Mouse (Mus musculus): ENCODE results near the gene Rtn3. TPM values are rescaled to one million over a fixed set of nuclear protein-coding genes. Genes with fewer than 3 reads are reported as not detected.

Rtn3 gene
- polyA plus RNA-seq, 1 experiment from 2014 or later, result 586 TPM

- Histone ChIP-seq H3K27me3 (ENCODE audit: control insufficient read depth, insufficient read depth, low read length) (no peaks in the 10 kb centered on the region), H3K9ac (replicated peaks; ENCODE audit: low read length) (peak overlapping the region; percentile 83), H3K9me3 (ENCODE audit: control insufficient read depth, low read length) (no peaks in the 10 kb centered on the region), H3K4me3 (replicated peaks; ENCODE audit: low read depth, low read length) (peak overlapping the region; percentile 68), H3K36me3 (ENCODE audit: control insufficient read depth, insufficient read depth, low read length) (no peaks in the 10 kb centered on the region), H3K27ac (replicated peaks; ENCODE audit: low read depth, low read length) (peak overlapping the region; percentile 95), H3K4me2 (ENCODE audit: low read length) (peak overlapping the region; percentile 69), H3K4me1 (ENCODE audit: control insufficient read depth, insufficient read depth, low read length) (peaks cover 2% of the 10 kb centered on the region; the same call in 1 of the 2 replicates)
- WGBS, result under 1% methylated on average over 84 of the region's 84 CpGs
- DNase-seq, result peak; percentile 97
- peak; percentile 95 for ATAC-seq (ENCODE audit: low FRiP score, low TSS enrichment)
These were observed 11.3 kb upstream of the Rtn3 start for GRCm38 (mm10) chr19:7494187-7495015.

- 31% methylated on average over 31 of the region's 31 CpGs for WGBS
- H3K9me3 ChIP-seq (ENCODE audit: control insufficient read depth, low read length), result no peaks in the 10 kb centered on the region
- no peak for ATAC-seq (ENCODE audit: low FRiP score, low TSS enrichment)
- H3K36me3 ChIP-seq (ENCODE audit: control insufficient read depth, insufficient read depth, low read length), result no peaks in the 10 kb centered on the region
- peak within 1 kb of the TSS; percentile 95 for H3K27ac ChIP-seq (replicated peaks; ENCODE audit: low read depth, low read length)
- peak within 1 kb of the TSS; percentile 83 for H3K9ac ChIP-seq (replicated peaks; ENCODE audit: low read length)
- no peak for DNase-seq
- H3K4me2 ChIP-seq (ENCODE audit: low read length), result peak within 1 kb of the TSS; percentile 69
- H3K4me3 ChIP-seq (replicated peaks; ENCODE audit: low read depth, low read length), result peak within 1 kb of the TSS; percentile 68
- H3K4me1 ChIP-seq (ENCODE audit: control insufficient read depth, insufficient read depth, low read length), result peaks cover 2% of the 10 kb centered on the region; the same call in 1 of the 2 replicates
- no peaks in the 10 kb centered on the region for H3K27me3 ChIP-seq (ENCODE audit: control insufficient read depth, insufficient read depth, low read length)
These were observed 10.5 kb upstream of the Rtn3 start, which contains the start of gene Atl3 for GRCm38 (mm10) chr19:7493352-7494186. Atl3 (plus strand) TSS chr19:7494040.

- no peak for ATAC-seq (ENCODE audit: low FRiP score, low TSS enrichment)
- H3K4me1 ChIP-seq (ENCODE audit: control insufficient read depth, insufficient read depth, low read length), result peaks cover 2% of the 10 kb centered on the region; the same call in 1 of the 2 replicates
- no peaks in the 10 kb centered on the region for H3K9me3 ChIP-seq (ENCODE audit: control insufficient read depth, low read length)
- no peak overlapping the region for H3K4me2 ChIP-seq (ENCODE audit: low read length)
- no peaks in the 10 kb centered on the region for H3K27me3 ChIP-seq (ENCODE audit: control insufficient read depth, insufficient read depth, low read length)
- no peak for DNase-seq
- no peak overlapping the region for H3K27ac ChIP-seq (replicated peaks; ENCODE audit: low read depth, low read length)
- no peak overlapping the region for H3K4me3 ChIP-seq (replicated peaks; ENCODE audit: low read depth, low read length)
- no peaks in the 10 kb centered on the region for H3K36me3 ChIP-seq (ENCODE audit: control insufficient read depth, insufficient read depth, low read length)
- 94% methylated on average over 2 of the region's 2 CpGs for WGBS
- H3K9ac ChIP-seq (replicated peaks; ENCODE audit: low read length), result no peak overlapping the region
These were observed 9.6 kb upstream of the Rtn3 start for GRCm38 (mm10) chr19:7492682-7493081.

GRCm38 (mm10) chr19:7491960-7492359 lies 8.9 kb upstream of the Rtn3 start:
- Histone ChIP-seq H3K27ac (replicated peaks; ENCODE audit: low read depth, low read length) (no peak overlapping the region), H3K4me1 (ENCODE audit: control insufficient read depth, insufficient read depth, low read length) (peaks cover 2% of the 10 kb centered on the region; the same call in 1 of the 2 replicates), H3K4me2 (ENCODE audit: low read length) (no peak overlapping the region), H3K36me3 (ENCODE audit: control insufficient read depth, insufficient read depth, low read length) (no peaks in the 10 kb centered on the region), H3K27me3 (ENCODE audit: control insufficient read depth, insufficient read depth, low read length) (no peaks in the 10 kb centered on the region), H3K9ac (replicated peaks; ENCODE audit: low read length) (no peak overlapping the region), H3K9me3 (ENCODE audit: control insufficient read depth, low read length) (no peaks in the 10 kb centered on the region), H3K4me3 (replicated peaks; ENCODE audit: low read depth, low read length) (no peak overlapping the region)
- ATAC-seq (ENCODE audit: low FRiP score, low TSS enrichment) (no peak), DNase-seq (no peak)
- 88% methylated on average over 6 of the region's 6 CpGs for WGBS

- Histone ChIP-seq H3K27ac (replicated peaks; ENCODE audit: low read depth, low read length) (no peak overlapping the region), H3K36me3 (ENCODE audit: control insufficient read depth, insufficient read depth, low read length) (no peaks in the 10 kb centered on the region), H3K4me3 (replicated peaks; ENCODE audit: low read depth, low read length) (no peak overlapping the region), H3K4me2 (ENCODE audit: low read length) (no peak overlapping the region), H3K4me1 (ENCODE audit: control insufficient read depth, insufficient read depth, low read length) (peaks cover 4% of the 10 kb centered on the region; the same call in 1 of the 2 replicates), H3K27me3 (ENCODE audit: control insufficient read depth, insufficient read depth, low read length) (no peaks in the 10 kb centered on the region), H3K9me3 (ENCODE audit: control insufficient read depth, low read length) (no peaks in the 10 kb centered on the region), H3K9ac (replicated peaks; ENCODE audit: low read length) (no peak overlapping the region)
- WGBS, result 87% methylated on average over 8 of the region's 8 CpGs
- ATAC-seq (ENCODE audit: low FRiP score, low TSS enrichment) (no peak), DNase-seq (no peak)
These were observed 4.6 kb upstream of the Rtn3 start for GRCm38 (mm10) chr19:7487680-7488079.

GRCm38 (mm10) chr19:7484076-7484475 lies 995 bp upstream of the Rtn3 start:
- peak overlapping the region; percentile 100 for H3K27ac ChIP-seq (replicated peaks; ENCODE audit: low read depth, low read length)
- peaks cover 22% of the 10 kb centered on the region for H3K4me1 ChIP-seq (ENCODE audit: control insufficient read depth, insufficient read depth, low read length)
- WGBS, result 60% methylated on average over 5 of the region's 5 CpGs
- no peak overlapping the region; the same call in 1 of the 2 replicates for H3K9ac ChIP-seq (replicated peaks; ENCODE audit: low read length)
- ATAC-seq (ENCODE audit: low FRiP score, low TSS enrichment) (no peak), DNase-seq (peak; percentile 53)
- H3K9me3 ChIP-seq (ENCODE audit: control insufficient read depth, low read length), result no peaks in the 10 kb centered on the region
- H3K36me3 ChIP-seq (ENCODE audit: control insufficient read depth, insufficient read depth, low read length), result no peaks in the 10 kb centered on the region
- H3K4me2 ChIP-seq (ENCODE audit: low read length), result peak overlapping the region; percentile 68
- peak overlapping the region; percentile 93 for H3K4me3 ChIP-seq (replicated peaks; ENCODE audit: low read depth, low read length)
- no peaks in the 10 kb centered on the region for H3K27me3 ChIP-seq (ENCODE audit: control insufficient read depth, insufficient read depth, low read length)

GRCm38 (mm10) chr19:7483512-7483882 lies 416 bp upstream of the Rtn3 start:
- ATAC-seq (ENCODE audit: low FRiP score, low TSS enrichment) (peak; percentile 80), DNase-seq (peak; percentile 84)
- H3K9ac ChIP-seq (replicated peaks; ENCODE audit: low read length), result peak overlapping the region; percentile 99
- no peaks in the 10 kb centered on the region for H3K27me3 ChIP-seq (ENCODE audit: control insufficient read depth, insufficient read depth, low read length)
- H3K4me2 ChIP-seq (ENCODE audit: low read length), result peak overlapping the region; percentile 68
- no peaks in the 10 kb centered on the region for H3K9me3 ChIP-seq (ENCODE audit: control insufficient read depth, low read length)
- peak overlapping the region; percentile 100 for H3K27ac ChIP-seq (replicated peaks; ENCODE audit: low read depth, low read length)
- H3K4me3 ChIP-seq (replicated peaks; ENCODE audit: low read depth, low read length), result peak overlapping the region; percentile 93
- under 1% methylated on average over 6 of the region's 6 CpGs for WGBS
- peaks cover 22% of the 10 kb centered on the region for H3K4me1 ChIP-seq (ENCODE audit: control insufficient read depth, insufficient read depth, low read length)
- H3K36me3 ChIP-seq (ENCODE audit: control insufficient read depth, insufficient read depth, low read length), result no peaks in the 10 kb centered on the region

GRCm38 (mm10) chr19:7482266-7482598 lies 849 bp downstream of the Rtn3 start:
- DNase-seq (no peak), ATAC-seq (ENCODE audit: low FRiP score, low TSS enrichment) (no peak)
- Histone ChIP-seq H3K36me3 (ENCODE audit: control insufficient read depth, insufficient read depth, low read length) (no peaks in the 10 kb centered on the region), H3K9ac (replicated peaks; ENCODE audit: low read length) (peak overlapping the region; percentile 99), H3K27me3 (ENCODE audit: control insufficient read depth, insufficient read depth, low read length) (no peaks in the 10 kb centered on the region), H3K9me3 (ENCODE audit: control insufficient read depth, low read length) (no peaks in the 10 kb centered on the region), H3K4me2 (ENCODE audit: low read length) (peak overlapping the region; percentile 68), H3K4me3 (replicated peaks; ENCODE audit: low read depth, low read length) (peak overlapping the region; percentile 93), H3K27ac (replicated peaks; ENCODE audit: low read depth, low read length) (peak overlapping the region; percentile 100), H3K4me1 (ENCODE audit: control insufficient read depth, insufficient read depth, low read length) (peaks cover 27% of the 10 kb centered on the region)
- WGBS, result 0% methylated on average over 7 of the region's 7 CpGs

Measured in midbrain, embryonic 14.5 days (tissue).